Mouse (Mus musculus): ENCODE results near the gene Tas2r113. TPM values are rescaled to one million over a fixed set of nuclear protein-coding genes. Genes with fewer than 3 reads are reported as not detected.
"Not testable (repeated sequence)": the region's sequence is repeated elsewhere in the genome, so short reads cannot be mapped to it uniquely, and the experiment has no call there.

Gene Tas2r113
- not detected in 2 replicates for polyA plus RNA-seq (2016; fragmentation: Nextera tagmentation; extraction: Ambion mirVana)

GRCm38 (mm10) chr6:132892711-132893110 is at the start of gene Tas2r113:
Gene Tas2r113, plus strand, starts transcription at chr6:132893011.
- Histone ChIP-seq H3K36me3 (replicated peaks) (no peaks in the 10 kb centered on the region), H3K9me3 (no peaks in the 10 kb centered on the region), H3K4me3 (replicated peaks) (no peak within 1 kb of the TSS), H3K4me2 (no peak within 1 kb of the TSS), H3K4me1 (no peaks in the 10 kb centered on the region), H3K27ac (no peak within 1 kb of the TSS), H3K9ac (no peak within 1 kb of the TSS), H3K27me3 (no peaks in the 10 kb centered on the region)
- no peak for ATAC-seq (ENCODE audit: low FRiP score)
- 76% methylated on average over 1 of the region's 1 CpGs for WGBS

GRCm38 (mm10) chr6:132846842-132847241 is 46.0 kb upstream of the Tas2r113 start, which contains the start of gene Tas2r123:
Gene Tas2r123, plus strand, starts transcription at chr6:132847142.
- ATAC-seq (ENCODE audit: low FRiP score) = no peak
- Histone ChIP-seq H3K9ac (no peak within 1 kb of the TSS), H3K4me3 (replicated peaks) (no peak within 1 kb of the TSS), H3K27me3 (no peaks in the 10 kb centered on the region), H3K27ac (no peak within 1 kb of the TSS), H3K9me3 (no peaks in the 10 kb centered on the region), H3K36me3 (replicated peaks) (no peaks in the 10 kb centered on the region), H3K4me1 (no peaks in the 10 kb centered on the region), H3K4me2 (no peak within 1 kb of the TSS)
- WGBS = 82% methylated on average over 1 of the region's 1 CpGs

- H3K4me2 ChIP-seq = no peak within 1 kb of the TSS
- H3K27ac ChIP-seq = no peak within 1 kb of the TSS
- no peak for ATAC-seq (ENCODE audit: low FRiP score)
- H3K27me3 ChIP-seq = no peaks in the 10 kb centered on the region
- H3K9me3 ChIP-seq = no peaks in the 10 kb centered on the region
- H3K9ac ChIP-seq = no peak within 1 kb of the TSS
- 69% methylated on average over 1 of the region's 1 CpGs for WGBS
- H3K4me3 ChIP-seq (replicated peaks) = no peak within 1 kb of the TSS
- H3K4me1 ChIP-seq = no peaks in the 10 kb centered on the region
- H3K36me3 ChIP-seq (replicated peaks) = no peaks in the 10 kb centered on the region
Measured at GRCm38 (mm10) chr6:132855138-132855537, 37.7 kb upstream of the Tas2r113 start, which contains the start of gene Tas2r116. Gene Tas2r116, plus strand, starts transcription at chr6:132855438.

GRCm38 (mm10) chr6:132867708-132868107 is 25.1 kb upstream of the Tas2r113 start, which contains the start of gene Tas2r110:
Gene Tas2r110, plus strand, starts transcription at chr6:132868008.
- Histone ChIP-seq H3K9ac (no peak within 1 kb of the TSS), H3K36me3 (replicated peaks) (no peaks in the 10 kb centered on the region), H3K27me3 (no peaks in the 10 kb centered on the region), H3K9me3 (no peaks in the 10 kb centered on the region), H3K4me1 (no peaks in the 10 kb centered on the region), H3K4me3 (replicated peaks) (no peak within 1 kb of the TSS), H3K27ac (no peak within 1 kb of the TSS), H3K4me2 (no peak within 1 kb of the TSS)
- ATAC-seq (ENCODE audit: low FRiP score) = no peak

GRCm38 (mm10) chr6:132909351-132909750 is 16.5 kb downstream of the Tas2r113 start, which contains the start of gene Tas2r125:
Gene Tas2r125, plus strand, starts transcription at chr6:132909651.
- no peak for ATAC-seq (ENCODE audit: low FRiP score)
- 90% methylated on average over 3 of the region's 3 CpGs for WGBS
- H3K27me3 ChIP-seq = no peaks in the 10 kb centered on the region
- H3K36me3 ChIP-seq (replicated peaks) = no peaks in the 10 kb centered on the region
- H3K4me3 ChIP-seq (replicated peaks) = no peak within 1 kb of the TSS
- H3K9me3 ChIP-seq = no peaks in the 10 kb centered on the region
- H3K27ac ChIP-seq = no peak within 1 kb of the TSS
- H3K9ac ChIP-seq = no peak within 1 kb of the TSS
- H3K4me1 ChIP-seq = no peaks in the 10 kb centered on the region
- no peak within 1 kb of the TSS for H3K4me2 ChIP-seq

GRCm38 (mm10) chr6:132941376-132941775 is 48.6 kb downstream of the Tas2r113 start:
- H3K27me3 ChIP-seq; ATAC-seq (ENCODE audit: low FRiP score); H3K36me3 ChIP-seq (replicated peaks); H3K27ac ChIP-seq; H3K4me2 ChIP-seq; H3K9me3 ChIP-seq; H3K9ac ChIP-seq; H3K4me3 ChIP-seq (replicated peaks); H3K4me1 ChIP-seq: not testable (repeated sequence)

Other genes starting within 250 kb of the Tas2r113 start
- not detected in 2 replicates for gene A630073D07Rik, start 241.5 kb upstream of the Tas2r113 start, polyA plus RNA-seq (2016; fragmentation: Nextera tagmentation; extraction: Ambion mirVana)
- not detected in 2 replicates for gene Tas2r120, start 236.1 kb upstream of the Tas2r113 start, polyA plus RNA-seq (2016; fragmentation: Nextera tagmentation; extraction: Ambion mirVana)
- not detected in 2 replicates for gene Tas2r121, start 192.0 kb upstream of the Tas2r113 start, polyA plus RNA-seq (2016; fragmentation: Nextera tagmentation; extraction: Ambion mirVana)
- not detected in 2 replicates for gene Tas2r122, start 181.1 kb upstream of the Tas2r113 start, polyA plus RNA-seq (2016; fragmentation: Nextera tagmentation; extraction: Ambion mirVana)
- not detected in 2 replicates for gene Tas2r115, start 155.0 kb upstream of the Tas2r113 start, polyA plus RNA-seq (2016; fragmentation: Nextera tagmentation; extraction: Ambion mirVana)
- not detected in 2 replicates for gene Tas2r124, start 138.3 kb upstream of the Tas2r113 start, polyA plus RNA-seq (2016; fragmentation: Nextera tagmentation; extraction: Ambion mirVana)
- not detected in 2 replicates for gene Tas2r102, start 130.9 kb upstream of the Tas2r113 start, polyA plus RNA-seq (2016; fragmentation: Nextera tagmentation; extraction: Ambion mirVana)
- not detected in 2 replicates for gene Tas2r136, start 114.8 kb upstream of the Tas2r113 start, polyA plus RNA-seq (2016; fragmentation: Nextera tagmentation; extraction: Ambion mirVana)
- not detected in 2 replicates for gene Tas2r117, start 90.2 kb upstream of the Tas2r113 start, polyA plus RNA-seq (2016; fragmentation: Nextera tagmentation; extraction: Ambion mirVana)
- gene Tas2r123, start 45.9 kb upstream of the Tas2r113 start, polyA plus RNA-seq (2016; fragmentation: Nextera tagmentation; extraction: Ambion mirVana) = not detected in 2 replicates
- not detected in 2 replicates for gene Tas2r116, start 37.6 kb upstream of the Tas2r113 start, polyA plus RNA-seq (2016; fragmentation: Nextera tagmentation; extraction: Ambion mirVana)
- not detected in 2 replicates for gene Tas2r110, start 25.0 kb upstream of the Tas2r113 start, polyA plus RNA-seq (2016; fragmentation: Nextera tagmentation; extraction: Ambion mirVana)
- not detected in 2 replicates for gene Tas2r125, start 16.6 kb downstream of the Tas2r113 start, polyA plus RNA-seq (2016; fragmentation: Nextera tagmentation; extraction: Ambion mirVana)
- gene Tas2r129, start 58.1 kb downstream of the Tas2r113 start, polyA plus RNA-seq (2016; fragmentation: Nextera tagmentation; extraction: Ambion mirVana) = not detected in 2 replicates
- not detected in 2 replicates for gene Tas2r131, start 64.9 kb downstream of the Tas2r113 start, polyA plus RNA-seq (2016; fragmentation: Nextera tagmentation; extraction: Ambion mirVana)
- not detected in 2 replicates for gene Tas2r109, start 88.0 kb downstream of the Tas2r113 start, polyA plus RNA-seq (2016; fragmentation: Nextera tagmentation; extraction: Ambion mirVana)
- gene Tas2r103, start 144.1 kb downstream of the Tas2r113 start, polyA plus RNA-seq (2016; fragmentation: Nextera tagmentation; extraction: Ambion mirVana) = not detected in 2 replicates
- gene Tas2r140, start 162.8 kb downstream of the Tas2r113 start, polyA plus RNA-seq (2016; fragmentation: Nextera tagmentation; extraction: Ambion mirVana) = not detected in 2 replicates
- gene Smim10l1, start 211.9 kb downstream of the Tas2r113 start, polyA plus RNA-seq (2016; fragmentation: Nextera tagmentation; extraction: Ambion mirVana) = 100.0 and 102 TPM in 2 replicates

All from forebrain, embryonic 12.5 days (tissue).